Mouse (Mus musculus) C2C12 (cell line): Measurements from ENCODE around the gene BC049715.

ENCODE experiments used
- CEBPB ChIP-seq: IDR thresholded peaks from one replicate; pipeline ENCODE4 v1.6.1; 2011; ENCODE audit warnings: low read depth, mild to moderate bottlenecking, control low read depth, moderate library complexity
- CTCF ChIP-seq: IDR thresholded peaks from one replicate; pipeline ENCODE4 v1.5.1; 2011; ENCODE audit not compliant: control insufficient read depth, insufficient read depth, insufficient read length
- MAX ChIP-seq: IDR thresholded peaks from one replicate; pipeline ENCODE4 v1.6.1; 2011; ENCODE audit warnings: mild to moderate bottlenecking, control low read depth
- MYOG ChIP-seq: IDR thresholded peaks from one replicate; pipeline ENCODE4 v1.6.1; 2011; ENCODE audit not compliant: control insufficient read depth, insufficient read length; ENCODE audit errors: extremely low read depth

- TF ChIP-seq CTCF (no peak), MYOG (no peak), CEBPB (no peak), MAX (no peak)
Measured at GRCm38 (mm10) chr6:136883961-136884360, 56.5 kb downstream of the BC049715 start.
